Mouse (Mus musculus): ENCODE measurements at regions not wholly inside any gene's neighbourhood (a gene's known extent, or its start where the extent isn't known, plus 50 kb on each side); places are given as distances from the start of the nearest gene placed in this dataset.

DNA sequence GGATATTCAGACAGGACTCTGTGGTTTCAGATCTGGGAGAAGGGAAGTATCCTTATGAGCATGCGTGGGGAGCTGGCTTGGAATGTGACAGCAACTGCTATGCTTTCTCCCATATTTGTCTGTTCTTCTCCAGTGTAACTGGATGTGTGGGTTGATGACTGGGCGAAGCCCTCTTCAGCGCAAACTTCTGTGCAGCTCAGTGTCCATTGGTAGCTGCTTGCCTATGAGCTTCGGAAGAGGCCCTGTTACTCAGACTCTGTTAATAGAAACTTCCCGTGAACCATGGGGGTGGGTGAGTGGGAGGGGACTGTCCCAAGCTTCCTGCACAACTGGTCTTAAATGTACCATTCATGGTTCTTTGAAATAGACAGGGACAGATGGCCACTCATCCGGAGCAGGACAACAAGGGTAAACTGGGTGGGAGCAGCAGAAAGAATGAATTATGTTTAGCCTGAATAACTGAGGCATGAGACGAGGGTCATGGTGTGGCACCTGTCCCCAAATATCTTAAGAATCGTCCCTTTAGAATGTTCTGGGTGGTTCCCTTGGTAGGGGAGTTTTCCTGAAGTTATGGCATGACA lies 141.1 kb upstream of the Plxnc1 start:
- DNase-seq (ENCODE audit: low read depth): no peak

DNA sequence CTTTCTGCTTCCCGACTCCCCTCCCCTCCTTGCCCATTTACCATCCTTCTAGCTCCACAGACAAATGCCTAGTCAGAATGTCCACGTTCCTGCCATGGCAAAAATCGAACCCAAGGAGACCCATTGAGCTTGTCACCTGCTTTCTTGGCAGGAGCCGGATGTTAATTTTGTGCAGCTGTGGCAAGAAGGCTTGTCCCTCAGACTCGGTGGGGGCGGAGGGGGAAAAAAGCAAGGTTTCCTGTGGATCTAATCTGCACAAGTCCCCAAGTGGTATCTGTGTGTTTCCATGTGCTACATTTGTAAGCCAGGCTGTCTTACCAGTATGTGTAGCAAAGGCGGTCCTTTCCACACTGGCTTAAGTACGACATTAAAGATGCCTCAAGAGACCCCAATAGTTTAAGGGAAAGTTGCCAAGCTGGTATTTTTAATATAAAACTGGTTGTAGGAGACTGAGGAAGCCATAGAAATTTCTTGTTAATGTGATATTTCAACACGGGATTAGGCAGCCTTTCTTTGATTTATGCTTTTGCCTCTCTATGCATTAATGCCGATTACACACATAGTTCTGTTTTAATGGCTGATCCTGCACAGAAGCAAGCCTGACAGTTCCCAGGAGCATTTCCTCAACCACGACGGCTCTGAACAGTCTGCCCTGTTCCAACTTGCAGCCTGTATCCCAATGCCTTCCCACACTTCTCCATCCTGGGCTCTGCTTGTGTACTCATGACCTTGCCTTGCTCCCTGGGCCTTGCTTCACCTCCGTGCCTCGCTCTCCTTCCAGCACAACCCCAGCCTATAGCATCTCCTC lies 138.9 kb upstream of the Plxnc1 start:
- no peak for DNase-seq (ENCODE audit: low read depth)

- no peak for DNase-seq (ENCODE audit: low read depth)
Measured at GRCm38 (mm10) chr10:95082634-95083033, 138.0 kb upstream of the Plxnc1 start.

DNA sequence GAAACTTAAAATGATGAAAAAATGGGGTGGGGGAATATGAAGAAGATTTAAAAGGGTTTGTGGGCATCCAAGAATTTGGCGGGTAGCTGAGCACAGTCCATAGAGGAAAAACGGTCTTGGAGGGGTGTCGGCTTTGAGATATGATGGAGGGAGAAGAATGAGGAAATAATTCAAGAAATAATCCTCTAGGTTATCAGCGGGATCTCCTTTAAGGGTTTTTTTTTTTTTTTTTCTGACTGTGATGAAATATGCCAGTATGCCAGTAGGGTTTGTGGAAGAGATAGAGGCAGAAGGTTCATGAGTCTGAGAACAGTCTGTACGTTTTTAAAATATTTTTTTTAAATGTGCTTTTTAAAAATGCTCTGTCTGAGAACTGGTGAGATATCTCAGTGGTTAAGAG lies 135.3 kb upstream of the Plxnc1 start:
- no peak for DNase-seq (ENCODE audit: low read depth)

DNA sequence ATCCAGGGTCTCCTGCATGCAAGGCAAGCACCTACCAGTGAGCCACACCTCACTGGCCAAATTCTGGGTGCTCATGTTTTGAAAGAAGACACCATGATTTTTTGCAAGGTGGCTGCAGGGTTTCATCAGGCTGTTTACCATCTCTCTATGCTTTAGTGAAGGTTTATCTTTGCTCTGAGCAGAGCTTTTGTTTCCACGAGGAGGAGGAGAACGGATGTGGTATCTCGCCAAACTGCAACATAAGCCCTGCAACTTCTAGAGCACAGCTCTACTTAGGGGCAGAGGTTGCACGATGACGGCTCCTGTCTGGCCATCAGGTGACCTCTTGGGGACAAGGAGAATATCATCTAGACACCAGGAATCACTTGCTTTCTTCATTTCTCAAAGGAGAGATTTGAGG lies 131.8 kb upstream of the Plxnc1 start:
- no peak for DNase-seq (ENCODE audit: low read depth)

- DNase-seq (ENCODE audit: low read depth): no peak
Measured at GRCm38 (mm10) chr10:95075897-95076296, 131.3 kb upstream of the Plxnc1 start.

DNA sequence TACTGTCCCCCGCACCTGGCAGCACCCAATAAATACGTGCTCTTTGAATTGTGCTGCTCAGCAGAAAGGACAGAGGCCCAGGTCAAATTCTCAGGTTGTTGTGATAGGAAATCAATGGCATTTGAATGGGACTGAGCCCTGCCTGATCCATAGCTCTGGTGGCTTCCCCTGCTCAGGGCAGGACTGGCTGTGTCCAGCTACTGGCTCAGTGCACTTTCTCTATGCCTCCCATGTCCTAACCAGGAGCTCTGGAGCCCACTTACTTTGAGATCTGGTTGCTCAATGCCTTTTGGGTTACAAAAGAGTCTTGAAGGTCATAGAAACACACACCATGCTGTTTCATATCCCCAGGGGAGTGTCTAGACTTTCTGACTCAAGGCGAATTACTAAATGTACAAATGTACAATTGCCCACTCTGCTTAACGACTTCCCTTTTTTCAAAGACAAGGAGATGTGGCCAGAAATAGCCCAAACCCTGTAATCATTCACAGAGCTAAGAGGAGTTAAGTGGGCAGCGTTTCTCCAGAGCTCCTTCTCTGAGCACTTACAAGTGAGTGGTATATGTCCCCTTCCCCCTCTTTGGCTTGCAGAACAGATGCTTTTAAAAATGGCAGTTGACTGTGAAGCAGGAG lies 130.4 kb upstream of the Plxnc1 start:
- DNase-seq (ENCODE audit: low read depth): peak; percentile 69

DNA sequence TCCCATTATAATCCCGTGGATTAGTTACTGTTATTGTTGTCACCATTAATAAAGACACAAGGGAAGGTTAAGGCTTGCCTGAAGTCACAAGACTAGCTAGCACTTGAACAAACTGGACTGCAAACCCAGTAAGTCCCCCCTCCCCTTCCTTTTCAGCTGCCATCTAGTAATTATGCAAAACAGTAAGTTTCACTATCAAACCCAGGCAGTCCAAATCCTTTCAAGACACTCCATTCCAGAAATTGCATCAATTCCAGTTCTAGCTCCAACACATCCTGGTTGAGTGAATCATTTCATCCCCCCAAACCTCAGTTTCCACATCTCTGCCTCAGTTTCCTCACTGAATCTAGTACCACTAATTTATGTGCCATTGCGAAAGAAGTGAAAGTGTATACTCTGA lies 129.7 kb upstream of the Plxnc1 start:
- no peak for DNase-seq (ENCODE audit: low read depth)

DNA sequence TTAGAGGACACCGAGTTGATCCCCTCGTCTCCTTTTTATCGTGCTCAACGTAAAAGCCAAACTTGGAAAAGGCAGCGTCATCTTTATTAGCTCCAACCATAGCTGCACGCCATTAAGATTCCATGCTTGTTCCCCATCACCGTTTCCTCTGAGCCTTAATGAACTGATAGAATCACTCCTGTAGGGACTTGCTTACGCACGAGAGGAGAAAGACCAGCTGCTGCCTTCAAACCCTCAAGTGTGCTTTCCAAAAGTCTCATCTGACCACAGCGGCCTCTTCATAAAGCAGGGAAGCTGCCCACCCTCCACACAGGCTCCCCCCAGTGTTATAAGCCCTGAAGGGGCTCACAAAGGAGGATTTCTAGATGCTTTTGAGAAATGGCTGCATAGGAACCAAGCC lies 123.3 kb upstream of the Plxnc1 start:
- DNase-seq (ENCODE audit: low read depth): no peak

- DNase-seq (ENCODE audit: low read depth): no peak
Measured at GRCm38 (mm10) chr10:95066774-95067173, 122.1 kb upstream of the Plxnc1 start.

GRCm38 (mm10) chr10:95059486-95060091 lies 115.0 kb upstream of the Plxnc1 start:
- no peak for DNase-seq (ENCODE audit: low read depth)

- no peak for DNase-seq (ENCODE audit: low read depth)
Measured at GRCm38 (mm10) chr10:95059078-95059477, 114.4 kb upstream of the Plxnc1 start.

GRCm38 (mm10) chr10:95057051-95057714 lies 112.5 kb upstream of the Plxnc1 start:
- no peak for DNase-seq (ENCODE audit: low read depth)

DNA sequence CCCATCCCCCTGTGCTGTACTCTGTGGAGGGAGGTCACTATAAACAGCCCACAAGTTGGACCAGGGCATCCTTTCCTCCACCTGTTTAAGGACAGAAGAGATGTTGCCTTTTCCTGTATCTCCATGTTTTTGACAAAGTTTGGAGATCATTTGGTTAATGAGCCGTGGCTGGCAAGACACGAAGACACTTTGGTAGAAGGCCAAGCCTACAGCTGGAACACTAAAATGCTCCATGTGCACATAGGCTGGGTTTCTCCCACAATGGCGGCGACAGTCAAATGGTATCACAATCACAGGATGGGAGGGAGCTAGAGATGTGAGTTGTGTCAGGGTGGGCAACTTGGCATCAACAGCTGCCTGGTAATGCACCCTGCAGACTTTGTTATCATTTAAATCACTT lies 111.9 kb upstream of the Plxnc1 start:
- DNase-seq (ENCODE audit: low read depth): no peak

DNA sequence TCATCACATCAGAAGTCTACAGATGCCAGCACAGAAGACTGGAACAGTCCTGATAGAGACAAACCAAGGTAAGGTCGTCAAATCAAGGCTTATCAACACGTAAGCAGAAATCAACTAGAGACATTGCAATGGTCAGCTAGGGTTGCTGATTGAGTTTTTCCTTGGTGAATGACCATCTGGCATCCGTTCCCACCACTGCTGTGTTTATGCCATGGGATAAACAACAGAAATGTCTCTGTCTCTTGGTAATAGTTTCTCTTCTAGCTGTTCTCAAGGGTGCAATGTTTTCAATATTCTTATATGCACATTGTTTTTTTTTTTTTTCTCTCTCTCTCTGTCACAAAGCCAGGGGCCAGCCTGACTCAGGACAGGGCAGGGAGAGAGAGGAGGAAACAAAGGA lies 110.2 kb upstream of the Plxnc1 start:
- no peak for DNase-seq (ENCODE audit: low read depth)

GRCm38 (mm10) chr10:95048790-95049189 lies 104.2 kb upstream of the Plxnc1 start:
- DNase-seq (ENCODE audit: low read depth): no peak

DNA sequence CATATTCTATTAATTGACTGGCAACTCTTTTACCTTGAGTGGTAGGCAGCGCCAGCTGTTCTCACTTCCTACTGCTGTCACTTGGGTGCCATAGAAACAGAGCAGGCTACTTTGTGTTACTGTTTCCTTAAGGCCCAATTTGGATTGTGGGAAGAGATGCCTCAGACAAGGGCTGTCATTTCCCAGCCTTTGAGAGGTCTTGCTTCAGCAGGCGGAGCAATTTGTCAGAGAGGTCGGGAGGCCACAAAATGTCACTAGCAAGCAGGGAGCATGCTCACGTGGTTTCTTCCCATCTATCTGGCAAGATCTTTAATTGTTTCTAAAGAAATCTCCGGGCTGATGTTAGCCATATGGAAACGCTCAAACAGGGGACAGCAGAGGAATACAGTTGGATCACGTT lies 99.3 kb upstream of the Plxnc1 start:
- DNase-seq (ENCODE audit: low read depth): no peak

DNA sequence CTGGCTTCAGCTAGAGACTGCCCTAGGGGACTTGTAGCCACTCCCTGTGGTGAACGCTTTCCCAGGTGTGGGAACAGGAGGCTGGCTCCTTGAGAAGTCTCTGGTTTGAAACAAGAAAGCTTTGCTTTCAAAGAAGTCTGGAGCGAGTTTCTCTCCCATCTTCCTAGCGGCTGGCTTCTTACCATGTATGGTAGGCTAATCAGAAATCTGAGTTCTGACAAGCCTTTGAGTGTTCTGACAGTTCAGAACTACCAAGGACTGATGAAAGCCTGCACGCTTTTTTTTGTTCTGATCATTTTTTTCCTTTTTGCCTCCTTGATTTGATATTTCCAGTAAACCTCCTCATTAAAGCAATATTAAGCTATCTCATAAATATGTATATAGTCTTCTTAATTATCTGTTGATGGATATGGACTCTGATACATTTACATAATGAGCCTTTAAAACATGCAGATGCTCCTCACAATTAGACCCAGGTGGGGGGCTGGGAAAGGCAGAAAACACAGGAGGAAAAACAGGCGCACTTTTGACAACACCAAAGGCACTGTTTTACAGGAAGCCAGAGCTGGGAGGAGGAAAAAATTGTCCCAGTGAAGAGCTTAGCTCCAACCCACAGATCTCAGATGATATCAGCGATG lies 95.7 kb upstream of the Plxnc1 start:
- DNase-seq (ENCODE audit: low read depth): no peak

- DNase-seq (ENCODE audit: low read depth): no peak
Measured at GRCm38 (mm10) chr10:95036043-95036697, 91.5 kb upstream of the Plxnc1 start.

- no peak for DNase-seq (ENCODE audit: low read depth)
Measured at GRCm38 (mm10) chr10:95035371-95035770, 90.7 kb upstream of the Plxnc1 start.

DNA sequence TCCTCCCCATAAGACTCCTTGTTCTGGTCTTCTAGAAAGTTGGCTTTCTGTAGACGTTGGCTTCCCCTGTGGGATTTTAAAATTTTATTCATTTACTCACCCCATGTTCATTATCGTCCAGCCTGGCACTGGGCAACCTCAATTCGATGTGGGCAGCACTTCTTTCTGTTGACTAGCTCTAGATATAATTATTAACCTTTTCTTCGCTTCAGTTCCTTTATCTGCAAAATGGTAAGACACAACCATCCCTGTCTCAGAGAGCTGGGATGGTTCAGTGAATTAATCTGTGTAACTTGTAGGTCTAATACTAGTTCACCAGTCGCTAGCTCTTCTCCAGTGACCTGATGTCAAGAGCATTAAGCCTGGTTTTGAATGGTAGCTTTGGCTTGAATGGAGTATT lies 89.9 kb upstream of the Plxnc1 start:
- no peak for DNase-seq (ENCODE audit: low read depth)

All from fibroblast of lung, adult 2 months (primary cell).